Mouse (Mus musculus) telencephalon, adult 2 months (tissue): ENCODE results near the gene Il13.
A peak's percentile ranks its signal among the peaks of the same experiment; 100 is the strongest.

ENCODE experiments used
- DNase-seq: peaks from one replicate; pipeline ENCODE4 v3.0.0-alpha.2; 2011; ENCODE audit warnings: low read depth, low spot score

The Il13 gene

GRCm38 (mm10) chr11:53634556-53634955, at the start of gene Il13:
Gene Il13, minus strand, starts transcription at chr11:53634702.
- DNase-seq, result no peak

GRCm38 (mm10) chr11:53682994-53683530, 48.6 kb upstream of the Il13 start:
- no peak for DNase-seq

DNA sequence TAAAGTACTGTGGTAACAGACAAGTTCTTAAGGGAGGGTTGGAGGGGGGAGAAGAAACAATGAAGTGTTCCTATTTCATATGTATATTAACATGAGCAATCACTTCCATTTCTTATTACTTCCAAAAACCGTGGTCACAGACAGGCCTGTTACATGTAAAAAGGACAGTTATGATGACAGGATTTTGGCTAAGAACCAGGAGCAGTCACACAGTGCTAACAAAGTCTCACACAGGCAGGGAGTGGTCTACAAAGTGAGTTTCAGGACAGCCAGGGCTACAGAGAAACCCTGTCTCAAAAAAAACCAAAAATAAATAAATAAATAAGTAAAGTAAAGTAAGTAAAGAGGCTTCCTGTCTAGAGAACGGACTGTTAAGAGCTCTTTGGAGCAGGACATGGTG, 47.7 kb upstream of the Il13 start:
- no peak for DNase-seq

DNA sequence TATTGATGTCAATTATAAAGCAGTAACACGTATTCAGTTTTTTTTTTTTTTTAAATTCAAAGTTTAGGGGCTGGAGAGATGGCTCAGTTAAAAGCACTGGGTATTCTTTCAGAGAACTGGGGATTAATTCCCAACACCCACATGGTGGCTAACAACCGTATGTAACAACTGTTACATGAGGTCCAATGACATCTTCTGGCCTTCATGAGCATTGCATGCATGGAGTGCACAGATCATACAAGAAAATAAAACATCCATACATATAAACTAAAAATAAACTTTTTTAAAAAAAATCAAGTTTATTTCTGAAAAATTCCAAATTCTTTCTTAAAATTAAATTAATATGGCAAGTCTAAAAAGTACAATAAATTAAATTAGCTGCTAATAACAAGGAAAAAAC, 47.2 kb upstream of the Il13 start:
- no peak for DNase-seq

- DNase-seq, result no peak
These were observed 45.6 kb upstream of the Il13 start for GRCm38 (mm10) chr11:53680141-53680540.

DNA sequence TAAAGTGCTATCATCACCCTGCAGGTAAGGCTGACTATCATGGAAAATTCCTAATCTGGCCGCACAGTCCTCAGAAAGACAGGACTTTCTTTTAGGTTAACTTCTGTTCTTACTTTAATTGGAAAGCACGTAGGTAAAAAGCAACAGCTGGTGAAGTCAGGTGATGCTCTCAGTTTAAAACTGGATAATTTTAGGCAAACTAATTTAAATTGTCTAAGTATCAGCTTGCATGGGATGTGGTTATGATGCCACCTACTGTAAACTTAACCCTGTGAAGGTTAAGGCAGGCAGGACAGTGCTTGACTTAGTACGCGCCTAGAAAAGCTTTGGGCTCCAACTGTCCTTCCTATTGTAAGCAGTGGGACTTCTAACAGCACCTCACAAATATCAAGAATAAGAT, 36.9 kb upstream of the Il13 start:
- DNase-seq, result no peak

- no peak for DNase-seq
These were observed 29.6 kb upstream of the Il13 start for GRCm38 (mm10) chr11:53664091-53664490.

- peak; percentile 41 for DNase-seq
These were observed 28.5 kb upstream of the Il13 start for GRCm38 (mm10) chr11:53662794-53663674.

- DNase-seq, result no peak
These were observed 23.3 kb upstream of the Il13 start for GRCm38 (mm10) chr11:53657828-53658227.

GRCm38 (mm10) chr11:53657381-53657780, 22.9 kb upstream of the Il13 start:
- DNase-seq, result no peak

GRCm38 (mm10) chr11:53656558-53657202, 22.2 kb upstream of the Il13 start:
- DNase-seq, result no peak

GRCm38 (mm10) chr11:53655043-53655442, 20.5 kb upstream of the Il13 start:
- no peak for DNase-seq

DNA sequence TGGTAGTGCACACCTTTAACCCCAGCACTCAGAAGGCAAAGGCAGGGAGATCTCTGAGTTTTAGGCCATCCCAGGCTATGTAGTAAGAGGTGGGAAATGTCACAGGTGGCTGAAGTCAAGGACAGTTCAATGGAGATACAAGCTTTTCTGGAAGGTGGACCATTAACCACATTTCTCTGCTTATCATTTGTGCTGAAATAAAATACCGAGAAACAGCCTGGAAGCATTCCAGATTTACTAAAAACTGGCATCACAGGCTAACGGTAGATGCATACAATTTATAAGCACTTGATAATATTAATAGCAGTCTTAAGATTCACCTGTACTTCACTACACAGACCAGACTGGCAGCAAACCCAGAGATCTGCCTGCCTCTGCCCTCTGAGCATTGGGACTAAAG, 17.9 kb upstream of the Il13 start:
- DNase-seq, result no peak

DNA sequence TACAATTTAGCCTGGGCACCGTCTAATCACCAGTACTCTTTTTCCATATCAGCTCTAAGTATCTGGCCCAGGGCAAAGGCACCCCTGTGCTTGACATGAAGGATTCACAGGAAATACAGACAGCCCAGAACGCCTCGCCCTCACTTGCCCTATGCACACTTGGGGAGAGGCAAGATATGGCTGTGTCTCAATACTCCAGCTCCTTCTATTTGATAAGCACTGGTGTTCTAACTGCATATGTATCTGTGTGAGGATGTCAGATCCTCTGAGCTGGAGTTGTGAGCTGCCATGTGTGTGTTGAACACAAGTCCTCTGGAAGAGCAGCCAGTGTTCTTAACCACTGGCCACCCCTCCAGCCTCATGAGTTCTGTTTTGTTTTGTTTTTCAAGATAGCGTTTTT, 16.9 kb upstream of the Il13 start:
- no peak for DNase-seq

DNA sequence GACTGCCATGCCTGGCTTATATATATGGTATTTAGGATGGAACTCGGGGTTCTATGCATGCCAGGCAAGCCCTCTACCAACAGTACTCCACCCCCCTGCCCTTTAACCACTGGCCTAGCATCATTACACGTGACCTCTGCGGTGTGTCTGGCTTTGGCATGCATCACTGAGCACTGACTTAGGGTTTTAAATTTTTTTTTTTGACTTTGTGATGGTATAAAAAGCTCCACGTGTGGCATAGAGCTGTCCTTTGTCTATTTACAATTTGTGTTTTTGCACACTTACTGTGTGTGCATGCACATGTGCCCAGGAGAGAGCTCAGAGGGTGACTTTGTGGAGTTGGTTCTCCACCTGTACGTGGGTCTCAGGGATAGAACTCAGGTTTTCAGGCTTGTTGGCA, 9.5 kb upstream of the Il13 start:
- no peak for DNase-seq

GRCm38 (mm10) chr11:53642744-53643279, 8.3 kb upstream of the Il13 start:
- no peak for DNase-seq

DNA sequence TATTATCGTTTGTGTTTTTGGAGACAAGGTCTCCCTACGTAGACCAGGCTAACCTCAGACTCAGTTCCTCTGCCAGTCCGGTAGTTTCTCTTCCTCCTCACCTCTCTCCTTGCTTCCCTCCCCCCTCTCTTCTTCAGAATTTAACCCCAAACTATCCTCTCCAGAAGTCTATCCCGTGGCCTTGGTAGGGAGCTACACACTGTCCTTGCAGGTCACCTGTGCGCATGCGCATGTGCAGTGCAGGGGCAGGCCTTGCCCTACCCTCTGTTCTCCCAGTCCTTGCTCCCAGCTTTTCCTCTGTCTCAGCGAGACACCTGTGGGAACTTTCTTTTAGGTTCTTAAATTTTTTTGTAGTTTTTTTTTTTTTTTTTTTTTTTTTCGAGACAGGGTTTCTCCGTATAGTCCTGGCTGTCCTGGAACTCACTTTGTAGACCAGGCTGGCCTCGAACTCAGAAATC, 3.3 kb upstream of the Il13 start:
- no peak for DNase-seq

GRCm38 (mm10) chr11:53637046-53637802, 2.7 kb upstream of the Il13 start:
- no peak for DNase-seq

- DNase-seq, result no peak
These were observed 1.7 kb upstream of the Il13 start for GRCm38 (mm10) chr11:53636183-53636646.

- no peak for DNase-seq
These were observed 1.2 kb upstream of the Il13 start for GRCm38 (mm10) chr11:53635590-53636182.

- DNase-seq, result no peak
These were observed 858 bp downstream of the Il13 start for GRCm38 (mm10) chr11:53633644-53634043.
